Mouse (Mus musculus): Measurements from ENCODE around the gene Ell.

- TF ChIP-seq CTCF (IDR thresholded peaks at IDR 0.05; ENCODE audit: extremely low read depth, insufficient read length, insufficient replicate concordance, low read depth, low read length) = no peak
- TF ChIP-seq POLR2A (IDR thresholded peaks at IDR 0.05; ENCODE audit: low read depth, low read length) = no peak
Measured at GRCm38 (mm10) chr8:70530314-70530713, 8.9 kb upstream of the Ell start.

All from small intestine, adult 2 months (tissue).